Mouse (Mus musculus): ENCODE results near the gene Fbxo7.
"Not testable (repeated sequence)": the region's sequence is repeated elsewhere in the genome, so short reads cannot be mapped to it uniquely, and the experiment has no call there.

The Fbxo7 gene

GRCm38 (mm10) chr10:86021749-86022473 is at the start of gene Fbxo7:
TSS of gene Fbxo7 (plus strand) at chr10:86021972.
- DNase-seq (ENCODE audit: low spot score), result peak; percentile 93

DNA sequence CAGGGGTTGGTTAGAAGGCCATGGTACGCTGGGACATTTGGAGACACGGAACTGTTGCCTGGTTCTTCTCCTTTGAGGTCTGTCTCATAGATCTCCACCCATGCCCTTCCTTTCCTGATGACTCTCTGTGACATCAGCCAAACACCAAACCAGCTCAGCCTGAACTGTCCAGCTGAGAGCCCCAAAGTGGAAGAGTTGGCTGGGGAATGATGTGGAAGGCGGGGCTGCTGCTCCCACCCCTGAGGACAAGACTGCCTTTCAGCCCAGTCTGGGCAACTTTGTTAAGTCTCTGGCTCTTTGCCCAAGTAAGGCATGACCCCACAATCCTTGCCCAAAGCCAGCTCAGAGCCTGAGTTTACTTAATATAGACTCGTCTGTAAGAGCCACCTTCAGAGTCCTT is 48.9 kb upstream of the Fbxo7 start:
- no peak for DNase-seq (ENCODE audit: low spot score)

DNA sequence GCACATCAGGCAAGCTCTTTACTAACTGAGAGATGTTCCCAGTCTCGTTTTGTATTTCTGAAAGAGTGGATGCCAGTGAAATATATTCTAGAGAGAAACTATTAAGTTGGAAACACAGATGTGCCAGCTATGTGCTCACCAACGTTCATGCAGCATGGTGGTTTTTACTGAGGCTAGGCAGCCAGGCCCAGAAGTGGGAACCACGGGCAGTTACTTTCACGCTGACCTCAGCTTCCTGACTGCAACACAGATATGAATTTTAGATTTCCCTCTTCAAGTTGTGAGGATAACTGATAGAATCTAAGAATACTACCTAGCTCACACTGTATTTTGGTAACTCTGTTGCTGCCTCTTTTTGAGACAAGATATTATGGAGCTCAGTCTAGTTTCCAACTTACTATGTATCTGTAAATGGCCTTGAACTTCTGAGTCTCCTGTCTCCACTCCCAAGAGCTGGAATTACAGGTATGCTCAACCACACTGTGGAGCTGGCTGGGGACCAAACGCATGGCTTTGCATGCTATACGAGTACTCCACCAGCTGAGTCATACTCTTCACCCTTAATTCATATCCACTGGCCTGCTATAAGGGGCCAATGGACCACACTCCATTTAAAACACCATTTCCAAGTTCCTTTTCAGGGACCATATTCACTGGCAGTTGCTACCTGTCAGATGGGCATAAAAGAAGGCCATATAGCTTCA is 32.2 kb upstream of the Fbxo7 start:
- no peak for DNase-seq (ENCODE audit: low spot score)

DNA sequence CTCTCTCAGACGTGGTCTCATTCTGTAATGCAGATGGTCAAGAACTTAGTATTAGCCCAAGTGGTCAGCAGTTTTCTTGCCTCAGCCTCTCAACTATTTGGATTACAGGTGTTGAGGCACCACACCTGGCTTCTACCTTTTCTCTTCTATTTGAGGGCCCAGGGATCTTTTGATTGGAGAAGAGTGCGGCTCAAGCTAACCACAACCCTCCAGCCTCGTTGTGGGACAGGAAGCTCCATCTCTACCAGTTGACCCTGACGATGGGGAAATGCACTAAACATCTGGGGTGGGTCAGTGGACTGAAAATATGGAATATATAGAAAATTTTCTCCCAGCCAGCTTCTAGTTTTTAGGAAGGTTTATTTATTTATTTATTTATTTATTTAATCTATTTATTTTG is 29.4 kb upstream of the Fbxo7 start:
- no peak for DNase-seq (ENCODE audit: low spot score)

DNA sequence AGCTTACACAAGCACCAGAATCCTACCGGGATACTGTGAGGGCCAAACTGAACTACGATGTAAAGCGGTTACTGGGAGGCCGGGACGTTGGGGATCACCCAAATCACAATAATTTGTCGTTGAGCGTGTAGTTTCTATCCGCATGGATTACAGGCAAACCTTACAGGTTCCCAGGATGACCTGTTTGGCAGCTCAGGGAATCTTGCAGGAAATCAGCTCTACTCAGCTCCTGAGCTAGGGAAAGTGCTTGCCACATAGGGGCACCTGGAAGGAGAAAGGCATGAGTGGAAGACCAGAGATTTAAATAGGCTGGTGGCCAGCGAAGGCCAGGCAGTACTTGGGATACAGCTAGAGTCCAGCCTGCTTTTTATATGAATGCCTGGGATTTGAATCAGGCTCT is 27.9 kb upstream of the Fbxo7 start:
- no peak for DNase-seq (ENCODE audit: low spot score)

- DNase-seq (ENCODE audit: low spot score), result no peak
These were observed 27.1 kb upstream of the Fbxo7 start for GRCm38 (mm10) chr10:85994543-85995104.

DNA sequence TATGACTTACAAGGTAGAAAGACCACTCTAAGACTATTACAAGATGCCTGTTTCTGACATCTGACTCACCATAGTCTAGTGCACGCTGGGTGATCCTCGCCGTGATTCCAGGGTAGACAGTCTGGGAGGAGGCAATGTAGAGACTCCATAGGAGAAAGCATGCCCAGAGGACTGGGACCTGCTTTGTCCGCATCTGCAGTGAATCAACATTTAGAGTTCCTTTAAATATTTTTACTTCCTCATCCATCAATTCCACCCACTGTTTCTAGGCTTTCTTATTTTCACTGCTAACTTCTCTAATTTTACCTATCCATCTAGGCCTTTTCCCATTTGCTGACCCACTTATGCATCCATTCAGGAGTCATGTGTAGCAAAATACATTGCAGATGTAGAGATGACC is 21.3 kb upstream of the Fbxo7 start:
- DNase-seq (ENCODE audit: low spot score), result no peak

- DNase-seq (ENCODE audit: low spot score), result no peak
These were observed 15.3 kb upstream of the Fbxo7 start for GRCm38 (mm10) chr10:86006455-86006854.

- DNase-seq (ENCODE audit: low spot score), result no peak
These were observed 12.1 kb upstream of the Fbxo7 start for GRCm38 (mm10) chr10:86009688-86010087.

GRCm38 (mm10) chr10:86010636-86011035 is 11.1 kb upstream of the Fbxo7 start:
- no peak for DNase-seq (ENCODE audit: low spot score)

DNA sequence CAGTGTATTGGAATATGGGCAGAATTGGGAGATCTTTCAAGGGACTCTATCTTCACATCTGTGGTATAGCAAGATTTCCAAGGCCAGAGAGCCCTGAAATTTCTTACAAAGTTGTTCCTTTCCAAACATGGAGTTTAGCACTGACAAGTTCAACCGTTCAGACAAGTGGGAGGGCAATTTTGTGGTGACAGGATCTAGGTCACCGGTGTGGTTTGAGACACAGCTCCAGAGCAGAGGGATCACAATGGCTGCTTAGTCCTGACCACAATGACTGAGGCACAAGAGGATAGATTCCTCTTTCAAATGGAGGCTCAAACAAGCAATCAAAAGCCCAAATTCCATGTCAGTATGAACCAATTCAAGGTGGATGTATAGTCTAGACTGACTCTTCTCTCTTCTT is 10.6 kb upstream of the Fbxo7 start:
- no peak for DNase-seq (ENCODE audit: low spot score)

DNA sequence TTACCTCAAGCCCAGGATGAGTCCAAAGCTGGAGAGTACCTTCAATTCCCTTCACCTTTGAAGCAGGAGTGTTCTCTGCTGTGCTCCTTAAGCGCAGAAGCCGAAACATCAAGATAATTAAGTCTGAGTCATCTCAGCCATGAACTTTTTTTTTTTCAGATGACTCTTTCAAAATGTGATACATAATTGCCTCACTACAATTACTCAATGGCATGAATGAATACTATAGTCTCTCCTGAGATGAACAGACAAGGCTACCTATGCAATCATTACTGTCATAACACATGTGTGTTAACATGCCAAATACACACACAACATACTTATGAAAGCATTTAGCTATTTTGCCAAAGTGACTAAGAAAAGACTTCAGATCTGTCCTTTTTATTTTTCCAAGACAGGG is 10.0 kb upstream of the Fbxo7 start, which contains the start of gene Bpifc:
Bpifc (minus strand) TSS at position 115 of the 400 bp plus-strand sequence.
- no peak for DNase-seq (ENCODE audit: low spot score)

DNA sequence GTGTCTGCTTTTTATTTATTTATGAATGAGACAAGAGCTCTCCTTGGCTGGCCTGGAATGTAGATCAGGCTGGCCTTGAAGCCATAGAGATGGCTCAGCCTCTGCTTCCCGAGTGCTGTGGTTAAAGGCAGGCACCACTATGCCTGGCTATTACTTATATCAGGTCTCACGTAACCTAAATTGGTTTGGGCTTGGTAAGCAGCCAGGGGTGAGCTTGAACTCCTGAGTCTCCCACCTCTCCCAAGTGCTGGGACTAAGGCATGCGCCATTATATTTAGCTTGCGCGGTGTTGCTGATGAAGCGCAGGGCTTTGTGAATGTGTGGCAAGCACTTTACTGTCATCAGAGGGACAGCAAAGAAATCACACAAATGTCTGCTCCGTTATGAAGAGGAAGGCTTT is 4.0 kb upstream of the Fbxo7 start:
- no peak for DNase-seq (ENCODE audit: low spot score)

GRCm38 (mm10) chr10:86018813-86019212 is 3.0 kb upstream of the Fbxo7 start:
- DNase-seq (ENCODE audit: low spot score), result no peak

DNA sequence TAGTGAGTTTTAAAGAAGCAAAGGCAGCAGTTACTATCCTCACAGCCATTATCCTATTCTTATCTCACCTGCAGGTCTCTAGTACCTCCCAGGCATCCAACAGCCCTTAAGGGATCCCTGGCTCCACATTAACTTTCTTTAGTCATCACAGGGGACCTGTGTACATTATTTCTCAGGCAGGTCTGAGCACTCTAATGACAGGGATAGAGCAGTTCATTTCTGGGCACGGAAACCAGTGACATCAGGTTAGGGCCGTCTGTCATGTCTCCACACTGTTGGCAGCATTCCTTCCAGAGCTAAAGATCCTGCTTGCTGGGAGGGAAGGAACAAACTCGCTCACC is 394 bp upstream of the Fbxo7 start:
- no peak for DNase-seq (ENCODE audit: low spot score)

GRCm38 (mm10) chr10:86022474-86022816 is 673 bp downstream of the Fbxo7 start:
- no peak for DNase-seq (ENCODE audit: low spot score)

GRCm38 (mm10) chr10:86023149-86023548 is 1.4 kb downstream of the Fbxo7 start:
- no peak for DNase-seq (ENCODE audit: low spot score)

DNA sequence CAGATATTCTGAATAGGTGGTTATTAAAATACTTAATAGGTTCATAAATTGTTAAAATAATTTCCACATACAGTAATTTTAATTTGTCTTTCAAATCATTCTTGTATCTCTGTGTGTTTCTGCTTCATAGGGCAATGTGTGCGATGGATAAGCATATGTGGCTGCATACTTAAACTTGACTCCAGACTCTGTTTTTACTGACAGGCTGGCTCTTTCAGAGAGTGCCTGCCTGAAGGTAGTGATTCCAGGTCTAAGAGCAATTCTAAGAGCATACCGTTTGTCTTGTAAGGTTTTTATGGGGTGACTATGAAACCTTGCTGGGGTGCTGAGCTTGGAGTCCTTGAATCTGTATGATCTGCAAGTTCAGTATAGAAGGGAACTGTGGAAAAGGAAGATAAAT is 4.1 kb downstream of the Fbxo7 start:
- no peak for DNase-seq (ENCODE audit: low spot score)

GRCm38 (mm10) chr10:86026354-86026753 is 4.6 kb downstream of the Fbxo7 start:
- no peak for DNase-seq (ENCODE audit: low spot score)

GRCm38 (mm10) chr10:86026807-86027206 is 5.0 kb downstream of the Fbxo7 start:
- DNase-seq (ENCODE audit: low spot score), result not testable (repeated sequence)

DNA sequence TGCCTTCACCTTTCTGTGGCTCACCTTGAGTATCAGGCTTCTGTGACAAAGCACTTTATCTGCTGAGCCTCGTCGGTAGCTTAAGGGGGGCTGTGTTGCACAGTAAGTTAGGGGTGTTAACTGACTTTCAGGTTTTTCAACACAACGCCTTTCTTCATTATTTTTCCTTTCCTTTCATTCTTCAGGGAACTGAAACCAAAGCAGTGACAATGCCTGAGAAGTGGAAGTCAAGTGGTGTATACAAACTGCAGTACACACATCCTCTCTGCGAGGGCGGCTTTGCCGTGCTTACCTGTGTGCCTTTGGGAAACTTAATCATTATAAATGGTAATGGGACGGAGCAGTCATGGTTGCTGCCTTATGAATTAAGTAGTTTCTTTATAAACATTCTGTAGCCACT is 9.0 kb downstream of the Fbxo7 start:
- no peak for DNase-seq (ENCODE audit: low spot score)

- no peak for DNase-seq (ENCODE audit: low spot score)
These were observed 10.7 kb downstream of the Fbxo7 start for GRCm38 (mm10) chr10:86032517-86032916.

DNA sequence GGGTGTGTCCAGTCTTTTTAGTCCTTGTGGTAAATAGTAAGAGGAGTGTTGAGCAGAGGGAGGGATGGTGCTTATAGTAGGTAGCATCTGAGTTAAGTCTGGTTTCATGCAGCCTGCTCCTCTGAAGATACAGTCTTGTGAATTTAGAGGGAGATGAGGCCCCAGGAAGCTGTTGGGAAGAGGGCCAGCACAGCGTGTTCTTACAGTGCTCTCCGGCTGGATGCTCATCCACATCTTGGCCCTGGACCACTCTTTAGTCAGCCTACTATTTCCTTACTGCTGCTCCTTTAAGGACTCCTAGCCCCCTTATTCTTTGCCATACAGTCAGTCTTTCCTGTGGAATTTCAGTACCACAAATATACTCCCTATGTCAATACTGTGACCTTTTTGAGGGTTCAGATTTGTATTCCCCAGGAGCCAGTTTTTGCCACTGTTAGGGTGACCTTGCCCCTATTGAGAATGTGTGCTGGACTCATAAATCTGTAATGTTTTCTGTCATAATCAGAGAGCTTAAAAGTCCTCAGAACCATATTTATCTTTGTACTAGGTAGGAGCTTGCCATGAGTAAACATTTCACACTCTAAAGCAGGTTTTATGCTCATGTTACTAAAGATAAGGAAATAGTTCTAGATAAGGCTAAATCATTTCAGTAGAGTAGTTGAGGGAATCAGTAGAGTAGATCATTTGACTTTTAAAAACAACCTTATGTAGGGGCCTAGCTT is 12.4 kb downstream of the Fbxo7 start:
- peak; percentile 55 for DNase-seq (ENCODE audit: low spot score)

All from testis, postnatal 10 days (tissue).